Mouse (Mus musculus) cerebellum, adult (tissue): ENCODE measurements around the gene Sf3b2.

Experiments used
- ATAC-seq: cut with Nextera tagmentation; 2 replicates; pipeline ENCODE4 v1.9.2; 2017; ENCODE audit warnings: mild to moderate bottlenecking, moderate library complexity, mixed read lengths; ENCODE audit not compliant: insufficient number of reproducible peaks, low FRiP score, low TSS enrichment

Gene Sf3b2

GRCm38 (mm10) chr19:5294972-5295735 is at the start of gene Sf3b2:
Sf3b2 (minus strand) TSS chr19:5295455.
- peak; percentile 91 for ATAC-seq

- ATAC-seq = no peak
These were observed 46.1 kb upstream of the Sf3b2 start for GRCm38 (mm10) chr19:5341360-5341759.

GRCm38 (mm10) chr19:5337975-5338374 is 42.7 kb upstream of the Sf3b2 start:
- no peak for ATAC-seq

GRCm38 (mm10) chr19:5335441-5335840 is 40.2 kb upstream of the Sf3b2 start, which contains the start of gene Catsper1:
Catsper1 (plus strand) TSS chr19:5335741.
- ATAC-seq = no peak

GRCm38 (mm10) chr19:5334741-5335140 is 39.5 kb upstream of the Sf3b2 start:
- no peak for ATAC-seq

- no peak for ATAC-seq
These were observed 32.7 kb upstream of the Sf3b2 start for GRCm38 (mm10) chr19:5327970-5328369.

- no peak for ATAC-seq
These were observed 28.5 kb upstream of the Sf3b2 start for GRCm38 (mm10) chr19:5323801-5324200.

- no peak for ATAC-seq
These were observed 17.9 kb upstream of the Sf3b2 start for GRCm38 (mm10) chr19:5313189-5313588.

- ATAC-seq = no peak
These were observed 13.8 kb upstream of the Sf3b2 start for GRCm38 (mm10) chr19:5309025-5309424.

- no peak for ATAC-seq
These were observed 11.9 kb upstream of the Sf3b2 start for GRCm38 (mm10) chr19:5306968-5307734.

- no peak for ATAC-seq
These were observed 11.0 kb upstream of the Sf3b2 start for GRCm38 (mm10) chr19:5306279-5306678.

- no peak for ATAC-seq
These were observed 7.2 kb upstream of the Sf3b2 start for GRCm38 (mm10) chr19:5302455-5302854.

- ATAC-seq = no peak
These were observed 5.3 kb upstream of the Sf3b2 start for GRCm38 (mm10) chr19:5300588-5300987.

- no peak for ATAC-seq
These were observed 2.9 kb upstream of the Sf3b2 start, which contains the start of gene Gal3st3 for GRCm38 (mm10) chr19:5297903-5298800. Gal3st3 (plus strand) TSS chr19:5298331.

- no peak for ATAC-seq
These were observed 1.4 kb upstream of the Sf3b2 start for GRCm38 (mm10) chr19:5296630-5297029.

GRCm38 (mm10) chr19:5295736-5296075 is 451 bp upstream of the Sf3b2 start:
- ATAC-seq = no peak

- no peak for ATAC-seq
These were observed 16.9 kb downstream of the Sf3b2 start for GRCm38 (mm10) chr19:5278381-5278780.

GRCm38 (mm10) chr19:5277140-5277539 is 18.1 kb downstream of the Sf3b2 start:
- no peak for ATAC-seq

- no peak for ATAC-seq
These were observed 18.7 kb downstream of the Sf3b2 start for GRCm38 (mm10) chr19:5276531-5276930.

- no peak for ATAC-seq
These were observed 19.5 kb downstream of the Sf3b2 start for GRCm38 (mm10) chr19:5275736-5276135.

- ATAC-seq = no peak
These were observed 20.6 kb downstream of the Sf3b2 start for GRCm38 (mm10) chr19:5274641-5275040.
